Mouse (Mus musculus) cerebellum, adult 9-11 months (tissue): ENCODE results near the gene Rapgef3.

ENCODE experiments used
- DNase-seq: peaks from one replicate; pipeline ENCODE4 v3.0.0; 2022

The Rapgef3 gene

DNA sequence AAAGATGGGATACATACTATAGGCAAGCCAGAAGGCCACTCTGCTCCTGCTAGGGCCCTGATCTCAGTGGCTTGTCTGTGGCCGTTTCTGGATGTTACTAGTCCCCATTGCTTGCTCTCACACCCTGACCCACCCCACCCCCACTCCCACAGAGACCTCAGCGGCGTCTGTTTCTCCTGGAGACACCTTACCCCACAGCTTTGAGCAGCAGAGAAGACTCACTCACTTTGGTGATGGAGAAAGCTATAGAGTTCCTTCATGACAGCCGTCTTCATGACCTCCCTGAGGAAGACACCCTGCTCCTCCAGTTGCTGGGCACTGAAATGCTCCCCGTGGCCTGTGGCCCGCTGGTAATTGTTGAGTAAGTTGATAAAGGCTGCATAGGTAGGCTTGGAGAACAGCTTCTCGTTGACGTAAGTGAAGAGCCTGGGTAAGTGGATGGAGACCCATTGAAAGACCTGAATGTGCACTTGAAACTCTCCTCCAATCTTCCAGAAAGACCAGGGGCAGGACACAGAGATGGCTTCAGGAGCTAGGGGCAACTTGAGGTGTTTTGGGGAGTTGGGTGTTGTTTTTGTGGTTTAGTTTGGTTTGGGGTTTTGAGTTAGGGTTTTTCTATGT lies 49.1 kb downstream of the Rapgef3 start:
- DNase-seq = no peak

DNA sequence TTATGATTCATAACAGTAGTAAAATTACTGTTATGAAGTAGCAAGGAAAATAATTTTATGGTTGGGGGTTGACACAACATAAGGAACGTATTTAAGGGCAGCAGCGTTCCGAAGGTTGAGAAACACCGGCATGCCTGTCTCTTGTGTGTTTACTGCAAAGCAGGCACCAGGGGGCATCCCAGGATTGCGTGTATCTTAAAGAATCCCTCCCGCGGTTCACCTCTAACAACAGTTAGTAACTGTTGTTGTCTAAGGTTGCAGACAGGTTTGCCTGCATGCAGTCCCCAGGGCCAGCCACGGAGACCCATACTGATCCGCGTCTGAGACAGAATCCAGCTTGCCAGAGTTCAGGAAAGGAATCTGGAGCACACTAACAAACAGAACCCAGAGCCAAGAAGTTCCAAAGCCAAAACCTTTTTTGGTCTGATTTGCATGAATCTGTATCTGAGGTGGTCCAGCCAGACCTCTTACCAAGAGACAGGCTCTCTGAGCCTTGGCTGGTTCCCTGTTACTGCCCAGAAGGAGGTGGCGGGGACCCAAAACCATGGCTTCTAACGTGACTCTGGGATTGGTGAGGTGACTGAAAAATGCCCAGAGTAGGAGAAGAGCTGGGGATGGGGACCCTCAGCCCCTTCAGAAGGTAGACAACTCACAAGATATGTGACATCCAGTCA lies 49.8 kb downstream of the Rapgef3 start:
- DNase-seq = no peak

DNA sequence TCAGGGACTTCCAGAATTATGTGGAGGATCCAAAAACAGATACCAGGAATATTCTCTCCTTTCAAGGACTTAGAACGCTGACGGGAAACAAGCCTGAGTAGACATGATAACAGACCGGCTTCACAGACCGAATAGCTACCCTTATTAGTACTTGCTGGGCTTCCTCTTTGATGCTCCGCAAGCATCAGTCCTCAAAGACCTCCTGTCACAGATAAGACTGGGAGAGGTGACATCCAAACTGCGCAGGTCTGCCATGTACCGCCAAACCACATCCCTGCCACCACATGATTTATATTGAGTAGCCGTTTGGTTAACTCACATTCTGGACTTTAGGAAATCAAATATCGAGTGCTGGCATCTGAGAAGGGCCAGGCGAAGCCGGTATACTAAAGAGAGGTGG lies 51.0 kb downstream of the Rapgef3 start:
- no peak for DNase-seq

GRCm38 (mm10) chr15:97715734-97716133 lies 52.0 kb downstream of the Rapgef3 start:
- DNase-seq = no peak

DNA sequence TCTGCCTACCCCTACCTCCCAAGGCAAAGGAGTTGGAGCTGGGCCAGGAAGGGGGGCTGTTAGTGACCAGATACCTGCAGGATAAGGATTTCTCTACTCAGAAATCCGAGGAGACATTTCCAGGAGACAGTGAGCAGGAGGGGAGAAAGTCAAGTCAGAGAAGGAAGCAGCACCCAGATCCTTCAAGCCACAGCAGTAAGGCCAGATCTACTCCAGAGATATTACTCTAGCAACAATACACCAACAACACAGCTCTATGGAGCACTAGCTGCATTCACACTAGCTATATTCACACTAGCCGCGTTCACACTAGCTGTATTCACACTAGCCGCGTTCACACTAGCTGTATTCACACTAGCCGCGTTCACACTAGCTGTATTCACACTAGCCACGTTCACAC lies 52.7 kb downstream of the Rapgef3 start:
- DNase-seq = no peak

GRCm38 (mm10) chr15:97712546-97712945 lies 55.2 kb downstream of the Rapgef3 start:
- DNase-seq = no peak

GRCm38 (mm10) chr15:97710906-97711305 lies 56.9 kb downstream of the Rapgef3 start:
- DNase-seq = no peak

- DNase-seq = peak; percentile 83
These were observed 62.3 kb downstream of the Rapgef3 start, which contains the start of gene Rpap3 for GRCm38 (mm10) chr15:97705211-97706050. Gene Rpap3 (minus strand): TSS chr15:97705825.

DNA sequence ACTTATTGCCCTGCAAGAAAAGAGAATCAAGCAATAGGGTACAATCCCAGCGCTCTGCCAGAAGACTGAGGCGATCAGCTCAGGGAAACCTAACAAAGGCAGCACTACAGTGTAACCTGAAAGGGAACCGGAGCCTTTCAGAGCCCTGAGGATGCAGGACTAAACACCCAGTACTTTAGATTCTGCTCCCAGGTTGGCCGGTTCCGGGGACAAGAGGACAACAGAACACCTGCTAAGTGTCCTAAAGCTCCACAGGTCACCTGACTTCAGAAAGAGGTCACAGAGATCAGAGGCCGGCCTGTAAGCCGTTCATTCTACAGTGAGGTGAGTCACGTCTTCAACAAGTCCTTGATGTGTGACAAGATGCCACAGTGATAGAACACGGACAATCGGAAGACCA lies 71.2 kb downstream of the Rapgef3 start:
- no peak for DNase-seq
